Mouse (Mus musculus): Measurements from ENCODE around the gene Zbtb16.

DNA sequence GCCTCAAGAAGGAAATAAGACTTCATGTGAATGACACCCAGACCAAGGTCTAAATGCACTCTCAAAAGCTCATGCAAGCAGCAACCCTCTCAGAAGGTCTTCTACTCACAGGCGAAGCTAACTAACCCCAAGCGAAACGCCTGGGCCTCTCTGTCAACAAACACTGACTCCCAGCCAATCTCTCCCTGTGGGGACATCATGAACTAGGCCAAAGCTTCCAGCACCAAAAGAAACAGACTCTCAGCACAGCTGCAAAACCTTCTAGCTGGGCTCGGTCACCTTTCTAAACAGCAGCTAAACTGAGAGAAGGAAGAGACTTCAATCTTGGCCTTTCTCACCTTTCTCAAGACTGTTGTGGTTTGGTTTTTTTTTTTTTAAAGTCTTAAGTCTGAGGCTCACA, 86.9 kb downstream of the Zbtb16 start:
- no peak for TF ChIP-seq POLR2A (IDR thresholded peaks at IDR 0.05; ENCODE audit: low read depth, low read length)
- TF ChIP-seq CTCF (IDR thresholded peaks at IDR 0.05; ENCODE audit: extremely low read depth, insufficient read length, insufficient replicate concordance, low read depth, low read length), result no peak
